Mouse (Mus musculus): Measurements from ENCODE around the gene Lmln.
"Not testable (repeated sequence)": the region's sequence is repeated elsewhere in the genome, so short reads cannot be mapped to it uniquely, and the experiment has no call there.

The Lmln gene

GRCm38 (mm10) chr16:33176831-33177230, 114.5 kb downstream of the Lmln start:
- in situ Hi-C loops (cut with MboI, MseI), result not testable (repeated sequence)

All from T-helper 17 cell (primary cell).